Mouse (Mus musculus): ENCODE data around the gene Fcgrt.

DNA sequence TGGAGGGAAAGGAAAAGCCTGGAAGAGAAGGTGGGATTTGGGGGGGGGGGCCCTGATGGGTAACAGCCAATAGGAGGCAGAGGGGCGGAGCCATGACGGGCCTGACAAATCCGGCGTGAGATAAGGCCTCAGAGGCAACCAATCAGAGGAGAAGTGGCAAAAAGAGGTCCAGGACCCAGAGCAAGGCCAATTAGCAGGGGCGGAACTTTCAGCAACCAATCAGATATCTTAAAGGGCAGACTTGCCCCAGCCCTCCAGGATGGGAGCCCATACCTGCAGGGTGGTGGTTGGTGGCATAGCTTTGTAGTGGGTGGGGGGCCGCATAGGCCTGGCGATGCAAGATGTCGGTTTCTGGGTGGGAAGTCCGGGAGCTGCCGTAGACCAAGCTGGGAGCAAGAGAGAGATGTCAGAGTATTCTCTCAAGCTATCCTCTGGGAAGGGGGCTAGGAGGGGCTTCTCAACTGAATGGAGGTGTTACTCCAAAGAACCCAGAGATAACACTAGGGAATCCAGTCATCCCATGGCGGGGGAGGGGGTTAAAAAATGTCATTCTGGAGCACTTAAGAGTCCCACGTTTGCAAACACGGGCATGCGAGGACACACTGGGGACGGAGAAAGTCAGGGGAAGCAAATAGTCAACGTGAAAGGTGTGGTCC, 52.6 kb downstream of the Fcgrt start:
- TF ChIP-seq CTCF (IDR thresholded peaks at IDR 0.05) (no peak), EP300 (IDR thresholded peaks at IDR 0.05) (no peak)
